Mouse (Mus musculus) skeletal muscle tissue, adult 2 months (tissue): ENCODE measurements around the gene Ppp1r14b.

ENCODE experiments used
- DNase-seq: peaks from one replicate; pipeline ENCODE4 v3.0.0-alpha.2; 2012; ENCODE audit warnings: low read depth, low spot score

Ppp1r14b gene

DNA sequence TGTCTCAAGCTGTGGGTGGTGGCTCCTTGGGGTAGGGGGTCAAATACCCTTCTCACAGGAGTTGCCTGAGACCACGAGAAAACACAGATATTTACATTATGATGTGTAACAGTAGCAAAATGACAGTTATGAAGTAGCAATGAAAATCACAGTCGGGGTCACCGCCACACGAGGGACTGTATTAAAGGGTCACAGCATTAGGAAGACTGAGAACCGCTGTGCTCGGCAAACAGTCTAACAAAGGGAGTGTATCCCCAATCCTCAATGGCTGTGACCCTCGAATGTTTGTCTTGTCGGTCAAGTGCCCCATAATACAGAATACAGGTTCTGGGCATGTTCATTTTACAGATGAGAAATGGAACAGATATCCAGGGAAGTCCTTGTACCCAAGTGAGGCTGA is 19.2 kb downstream of the Ppp1r14b start:
- DNase-seq: no peak

DNA sequence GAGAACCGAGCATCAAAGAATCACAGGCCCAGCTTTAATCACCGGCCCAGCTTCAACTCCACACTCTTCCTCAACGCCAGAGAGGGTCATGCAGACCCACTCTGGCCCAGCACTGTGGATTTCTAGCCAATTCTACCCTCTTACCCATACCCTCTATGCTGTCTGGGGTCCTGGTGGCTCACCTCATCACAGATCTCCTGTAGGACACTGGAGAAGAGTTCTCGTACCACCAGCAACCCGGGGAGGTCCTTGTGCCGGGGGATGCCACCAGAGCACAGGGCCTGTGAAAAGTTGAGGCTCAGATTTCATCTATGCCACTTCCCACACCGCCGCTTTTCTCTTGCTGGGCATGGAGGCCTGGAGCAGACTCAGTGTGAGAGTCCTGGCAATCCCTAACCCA is 19.7 kb downstream of the Ppp1r14b start:
- no peak for DNase-seq

DNA sequence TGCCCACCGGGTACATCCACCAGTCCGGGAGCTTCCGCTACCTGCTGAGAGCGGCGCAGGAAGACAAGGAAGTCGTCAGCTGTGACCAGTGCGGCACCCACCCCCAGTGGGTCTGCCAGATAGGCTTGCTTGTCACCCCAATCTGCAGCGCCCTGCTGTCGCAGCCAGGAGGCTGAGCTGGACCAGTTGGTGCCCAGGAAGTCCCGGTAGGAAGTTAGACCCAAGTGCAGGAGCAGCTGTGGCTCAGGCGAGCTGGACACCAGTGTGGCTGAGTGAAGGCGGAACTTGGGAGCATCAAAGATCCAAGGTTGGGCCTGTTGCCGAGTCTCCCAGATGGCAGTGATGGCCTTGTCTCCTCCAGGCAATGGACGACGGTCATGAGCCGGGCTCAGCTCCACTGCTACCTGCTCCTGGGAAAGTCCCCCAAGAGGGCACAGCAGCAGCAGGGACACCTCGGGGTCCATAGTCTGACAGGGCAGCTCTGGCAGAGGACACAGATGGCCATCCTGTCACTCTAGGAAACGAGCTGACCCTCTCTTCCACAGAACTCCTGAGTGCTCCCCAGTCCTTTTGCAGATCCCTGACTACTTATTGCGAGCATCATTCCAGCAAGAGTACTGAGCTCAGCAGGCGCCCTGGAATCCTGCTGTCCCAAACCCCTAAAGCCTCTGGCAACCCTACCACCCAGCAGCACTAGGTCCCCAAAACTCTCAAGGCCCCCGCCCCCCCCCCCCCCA is 20.7 kb downstream of the Ppp1r14b start:
- no peak for DNase-seq

DNA sequence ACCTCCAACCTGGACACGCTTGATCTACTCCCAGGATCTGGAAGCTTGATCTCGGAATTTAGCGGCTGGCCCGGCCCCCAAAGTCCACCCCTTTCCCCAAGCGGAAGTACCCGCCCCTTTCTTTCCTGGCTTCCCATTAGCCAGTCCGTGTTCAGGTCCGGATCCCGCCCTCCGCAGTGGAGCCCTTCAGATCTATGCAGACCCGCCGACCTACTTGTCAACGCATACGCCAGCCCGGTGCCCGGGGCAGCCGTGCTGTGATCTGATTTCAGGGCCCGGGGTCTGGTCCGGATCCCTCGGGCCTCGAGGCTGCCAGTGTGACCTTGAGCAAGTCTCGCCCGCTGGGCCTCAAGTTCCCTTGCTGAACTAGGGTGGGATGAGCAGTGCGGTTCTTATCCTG is 21.2 kb downstream of the Ppp1r14b start, which contains the start of the genes Nudt22 and Trpt1:
TSS of gene Nudt22 (minus strand) at position 112 of the 400 bp plus-strand sequence.
TSS of gene Trpt1 (plus strand) at position 126 of the 400 bp plus-strand sequence.
- peak; percentile 83 for DNase-seq

DNA sequence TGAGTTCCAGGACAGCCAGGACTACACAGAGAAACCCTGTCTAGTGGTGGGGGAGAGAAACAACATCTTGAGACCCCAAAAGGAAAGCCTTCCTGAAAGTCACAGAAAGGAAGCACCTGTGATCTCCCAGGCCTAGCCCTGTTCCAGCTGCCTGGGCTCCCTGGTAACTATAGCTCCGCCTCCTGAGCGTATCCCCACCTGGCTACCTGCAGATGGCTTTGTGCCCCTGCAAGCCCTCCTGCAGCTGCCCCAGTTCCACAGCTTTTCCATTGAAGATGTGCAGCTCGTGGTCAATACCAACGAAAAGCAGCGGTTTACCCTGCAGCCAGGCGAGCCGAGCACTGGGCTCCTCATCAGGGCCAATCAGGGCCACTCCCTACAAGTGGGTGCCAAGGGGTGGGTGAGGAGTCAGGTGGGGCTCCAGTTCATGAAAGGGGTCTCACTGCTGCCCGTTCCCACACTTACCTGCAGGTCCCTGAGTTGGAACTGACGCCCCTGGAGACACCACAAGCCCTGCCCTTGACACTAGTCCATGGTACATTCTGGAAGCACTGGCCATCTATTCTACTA is 23.0 kb downstream of the Ppp1r14b start:
- DNase-seq: no peak

DNA sequence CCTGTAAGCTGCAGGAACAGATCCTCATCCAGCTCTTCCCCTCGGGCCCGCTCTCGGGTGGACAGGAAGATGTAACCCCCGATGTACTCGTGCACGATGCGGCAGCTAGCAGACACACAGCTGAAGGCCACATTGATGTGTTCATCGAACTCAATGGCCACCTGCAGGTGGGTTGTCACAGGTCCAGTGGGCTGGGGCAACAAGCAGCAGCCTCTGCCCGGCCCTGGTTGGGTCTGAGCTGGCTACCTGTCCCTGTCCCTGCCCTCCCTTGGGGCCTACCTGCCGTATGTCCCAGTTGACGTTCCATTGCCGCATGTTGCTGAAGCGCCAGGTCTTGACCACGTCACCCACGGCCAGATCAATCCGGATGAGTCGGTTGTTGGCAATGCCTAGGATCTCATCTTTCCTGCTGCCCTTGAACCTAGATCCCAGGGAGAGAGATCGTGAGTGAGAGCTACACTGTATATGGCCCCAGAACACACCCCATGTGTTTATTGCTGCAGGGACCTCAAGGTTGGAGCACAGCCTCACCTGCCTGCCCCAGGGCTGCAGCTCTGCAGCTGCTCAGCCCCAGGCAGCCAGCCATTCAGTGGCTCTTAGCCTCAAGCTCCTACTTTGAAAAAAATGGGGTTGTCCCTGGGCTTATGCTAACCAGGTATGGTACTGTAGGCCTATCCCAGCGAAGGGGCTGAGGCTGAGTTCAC is 24.7 kb downstream of the Ppp1r14b start:
- no peak for DNase-seq

DNA sequence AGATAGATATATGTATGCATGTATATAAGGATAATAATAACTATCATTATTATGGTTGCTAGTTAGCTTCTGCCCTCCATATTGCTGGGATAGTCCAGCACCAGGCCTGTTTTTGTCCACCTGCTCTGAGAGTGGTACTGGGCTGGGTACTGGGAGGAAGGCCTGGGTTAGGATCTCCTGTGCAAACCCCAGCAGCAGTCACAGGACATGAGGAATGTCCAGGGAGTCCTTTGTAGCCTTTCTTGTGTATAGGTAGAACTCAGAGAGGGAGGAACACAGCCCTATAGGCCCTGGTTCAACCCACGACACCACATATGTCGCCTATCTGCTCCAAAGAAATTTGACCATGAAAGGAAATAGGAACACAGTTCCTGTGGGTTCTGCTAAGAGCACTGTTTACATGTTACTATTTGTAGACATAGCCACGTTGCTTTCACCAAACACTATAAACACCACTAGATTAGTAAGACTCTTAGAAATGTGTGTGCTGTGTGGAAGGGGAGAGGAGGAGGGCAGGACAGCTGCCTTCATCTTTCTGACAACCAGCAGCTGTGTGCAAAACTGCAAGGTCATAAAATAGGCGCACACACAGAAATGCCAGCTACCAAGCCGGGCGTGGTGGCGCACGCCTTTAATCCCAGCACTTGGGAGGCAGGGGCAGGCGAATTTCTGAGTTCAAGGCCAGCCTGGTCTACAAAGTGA is 32.3 kb downstream of the Ppp1r14b start:
- no peak for DNase-seq

DNA sequence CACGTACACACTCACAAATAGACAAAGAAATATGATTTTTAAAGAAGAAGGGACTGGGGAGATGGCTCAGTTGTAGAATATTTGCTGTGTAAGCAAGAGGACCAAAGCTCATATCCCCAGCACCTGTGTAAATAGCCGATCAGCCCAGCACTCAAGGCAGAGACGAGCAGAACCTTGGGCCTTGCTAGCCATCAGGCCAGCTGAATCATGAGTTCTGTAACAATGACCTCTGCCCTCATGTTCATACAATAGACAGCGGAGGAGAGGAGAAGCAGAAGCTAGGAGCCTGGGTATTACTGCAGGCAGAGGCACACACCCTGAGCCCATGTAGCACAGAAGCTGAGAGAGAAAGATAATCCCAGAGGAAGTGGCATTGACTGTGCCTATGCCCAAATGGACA is 37.7 kb downstream of the Ppp1r14b start:
- DNase-seq: no peak

DNA sequence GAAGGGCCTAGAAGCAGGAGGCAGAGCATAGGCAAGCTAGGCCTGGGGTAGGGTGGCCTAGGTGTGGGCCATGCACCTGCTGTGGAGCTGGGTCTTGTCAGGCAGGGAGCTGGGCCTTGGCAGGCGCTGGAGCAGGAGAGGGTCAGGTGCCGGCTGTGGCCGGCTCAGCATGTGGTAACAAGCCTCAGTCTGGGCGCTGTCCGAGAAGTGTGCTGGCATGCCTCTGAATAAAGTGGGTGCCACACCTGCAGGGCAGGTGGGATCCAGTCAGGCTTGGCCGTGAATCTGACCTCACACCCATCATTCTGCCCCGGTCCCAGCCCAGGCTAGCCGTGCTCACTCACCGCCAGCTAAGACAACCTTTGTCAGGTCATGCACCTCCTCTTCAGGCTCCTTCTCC is 39.2 kb downstream of the Ppp1r14b start:
- no peak for DNase-seq

DNA sequence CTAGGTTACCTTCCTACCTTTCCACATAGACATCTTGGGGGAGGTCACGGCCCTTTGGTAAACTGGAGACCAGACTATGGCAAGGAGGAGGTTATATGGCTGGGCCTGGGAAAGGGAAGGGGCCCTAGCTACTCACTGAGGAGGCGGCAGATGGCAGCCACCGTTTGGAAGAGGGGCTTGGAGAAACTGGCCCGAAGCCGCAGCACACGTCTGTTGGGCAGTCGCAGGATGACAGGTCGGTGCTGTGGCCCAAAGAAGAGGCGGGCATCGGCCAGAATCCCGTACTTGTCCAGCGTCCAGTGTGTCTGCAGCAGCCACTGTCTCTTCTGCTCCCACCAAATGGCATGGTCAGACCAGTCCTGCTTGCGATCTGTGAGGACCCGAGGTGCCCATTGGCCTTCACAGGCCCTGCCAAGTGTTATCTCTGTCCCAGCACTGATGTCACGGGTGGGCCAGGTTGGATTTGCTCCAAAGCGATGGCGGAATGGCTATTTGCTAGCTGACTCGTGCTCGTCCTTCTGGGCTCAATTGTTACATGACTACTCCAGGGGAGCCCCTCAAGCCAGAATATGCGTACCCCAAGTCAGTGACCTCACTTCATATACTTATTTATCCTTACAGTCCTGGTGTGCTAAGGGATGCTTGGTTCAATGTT is 39.8 kb downstream of the Ppp1r14b start:
- no peak for DNase-seq

DNA sequence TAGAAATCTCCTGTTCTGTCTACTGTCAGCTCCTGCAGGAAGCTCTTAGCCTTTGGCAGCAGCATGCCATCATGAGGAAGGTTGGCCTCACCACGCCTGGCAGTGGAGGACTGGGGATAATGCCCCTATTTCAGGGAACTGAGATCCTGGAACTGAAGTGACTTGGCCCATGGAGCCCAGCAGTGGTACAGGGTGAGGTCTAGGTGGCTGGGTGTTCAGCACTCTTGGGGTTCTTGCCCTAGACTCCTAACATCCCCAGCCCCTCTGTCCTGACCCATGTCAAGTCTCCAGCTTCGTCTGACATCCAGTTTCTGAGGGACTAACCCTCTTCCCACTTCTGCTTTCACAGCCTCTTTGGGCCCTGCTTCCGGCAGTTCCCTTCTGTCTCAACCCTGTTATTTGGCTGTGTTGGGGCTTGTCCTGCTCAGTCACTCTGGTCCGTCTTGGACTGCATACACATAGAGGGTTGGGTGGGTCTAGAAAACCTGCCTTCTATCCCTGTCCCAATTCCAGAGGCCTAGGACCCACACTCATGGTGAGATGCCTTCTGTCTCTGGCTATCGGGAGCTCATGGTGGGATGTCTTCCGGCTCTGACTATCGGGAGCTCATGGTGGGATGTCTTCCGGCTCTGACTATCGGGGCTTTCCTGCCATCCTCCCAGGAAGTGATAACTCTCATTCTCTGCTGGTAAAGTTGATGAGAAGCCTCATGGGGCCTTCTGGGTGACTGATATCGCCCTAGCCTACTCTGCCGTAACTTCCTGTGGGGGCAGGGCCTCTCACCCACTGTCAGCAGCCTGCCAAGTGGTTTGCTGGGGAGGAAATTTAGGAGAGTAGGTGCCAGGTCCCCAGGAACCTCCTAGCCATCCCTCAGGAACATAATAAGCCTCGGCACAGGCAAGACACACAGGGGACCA is 43.0 kb downstream of the Ppp1r14b start:
- no peak for DNase-seq

DNA sequence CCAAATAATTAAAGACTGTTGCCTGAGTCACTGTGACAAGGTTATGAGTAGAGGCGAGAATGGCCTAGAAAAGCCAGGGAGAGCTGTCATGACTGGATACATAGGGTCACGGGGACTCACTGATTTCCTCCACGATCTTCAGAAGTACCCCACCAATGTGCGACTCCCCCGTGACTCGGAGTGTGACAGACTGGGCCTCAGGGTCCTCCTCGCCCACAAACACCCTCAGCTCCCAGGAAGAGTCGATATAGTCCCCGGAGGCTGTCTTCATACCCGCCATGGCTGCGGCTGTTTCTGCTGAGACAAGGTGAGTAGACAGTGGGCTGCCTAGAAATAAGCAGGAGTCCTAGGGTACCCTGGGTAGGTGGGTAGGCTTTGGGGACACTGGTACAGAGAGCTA is 43.8 kb downstream of the Ppp1r14b start:
- DNase-seq: no peak

DNA sequence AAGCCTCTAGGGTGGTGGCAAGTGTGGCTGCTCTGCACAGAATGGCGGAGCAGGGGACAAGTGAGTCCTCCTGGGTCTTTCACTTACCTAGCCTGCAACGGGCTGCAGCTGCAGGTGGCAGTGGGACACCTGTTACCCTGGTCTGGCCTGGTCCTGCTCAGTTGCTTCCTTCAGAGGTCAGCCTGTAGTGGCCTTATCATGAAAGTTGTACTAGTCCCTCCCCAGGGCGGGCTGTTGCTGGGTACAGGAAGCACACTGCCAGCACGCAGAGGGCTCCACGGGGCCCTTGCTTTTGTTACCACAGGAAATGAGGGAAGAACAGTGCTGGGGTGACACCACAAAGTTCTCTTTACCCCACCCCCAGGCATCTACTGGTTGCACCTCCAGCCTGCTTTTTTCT is 44.4 kb downstream of the Ppp1r14b start, which contains the start of gene Fermt3:
TSS of gene Fermt3 (minus strand) at position 279 of the 400 bp plus-strand sequence.
- DNase-seq: peak; percentile 47

DNA sequence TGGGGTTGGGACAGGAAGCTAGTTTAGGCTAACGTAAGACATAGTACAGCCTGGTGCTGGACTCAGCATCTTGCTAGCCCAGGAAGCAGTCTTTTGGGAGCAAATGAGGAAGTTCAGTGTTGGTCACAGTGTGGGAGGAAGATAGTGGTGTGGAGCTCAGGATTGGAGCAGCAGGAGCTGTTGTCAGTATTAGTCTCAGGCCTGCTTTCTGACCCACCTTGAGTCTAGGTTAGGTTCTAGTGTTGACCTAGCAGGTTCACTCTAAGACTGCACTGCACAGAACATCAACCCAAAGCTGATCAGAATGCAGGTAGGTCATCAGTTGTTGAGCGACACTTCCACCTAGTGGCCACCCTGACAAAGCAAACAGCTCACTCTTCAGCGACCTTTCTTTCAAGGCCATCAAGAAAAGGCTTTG is 45.5 kb downstream of the Ppp1r14b start:
- DNase-seq: no peak
